Mouse (Mus musculus) CH12.LX (cell line): ENCODE measurements around the gene Pgm5.

Source experiments
- CHD1 ChIP-seq: IDR thresholded peaks from 2 replicates; pipeline ENCODE4 v1.6.1; 2012; ENCODE audit warnings: low read depth, low read length, improper control_type of control experiment, inconsistent platforms
- MAFK ChIP-seq: IDR thresholded peaks from 2 replicates; pipeline ENCODE4 v1.6.1; 2011; ENCODE audit warnings: low read length, improper control_type of control experiment; ENCODE audit not compliant: insufficient replicate concordance
- MXI1 ChIP-seq: IDR thresholded peaks from 2 replicates; pipeline ENCODE4 v1.6.1; 2011; ENCODE audit warnings: mild to moderate bottlenecking, low read depth, low read length, improper control_type of control experiment
- USF1 ChIP-seq: IDR thresholded peaks from 2 replicates; pipeline ENCODE4 v1.6.1; 2014; ENCODE audit warnings: low read depth, mild to moderate bottlenecking, inconsistent platforms, low read length, improper control_type of control experiment
- ZNF384 ChIP-seq: IDR thresholded peaks from 2 replicates; pipeline ENCODE4 v1.6.1; 2012; ENCODE audit warnings: low read depth, low read length, improper control_type of control experiment, inconsistent platforms

GRCm38 (mm10) chr19:24861276-24861611 lies 411 bp downstream of the Pgm5 start:
- TF ChIP-seq USF1 (no peak), MAFK (no peak), CHD1 (no peak), ZNF384 (no peak), MXI1 (no peak)
